In the genomic region with DNA sequence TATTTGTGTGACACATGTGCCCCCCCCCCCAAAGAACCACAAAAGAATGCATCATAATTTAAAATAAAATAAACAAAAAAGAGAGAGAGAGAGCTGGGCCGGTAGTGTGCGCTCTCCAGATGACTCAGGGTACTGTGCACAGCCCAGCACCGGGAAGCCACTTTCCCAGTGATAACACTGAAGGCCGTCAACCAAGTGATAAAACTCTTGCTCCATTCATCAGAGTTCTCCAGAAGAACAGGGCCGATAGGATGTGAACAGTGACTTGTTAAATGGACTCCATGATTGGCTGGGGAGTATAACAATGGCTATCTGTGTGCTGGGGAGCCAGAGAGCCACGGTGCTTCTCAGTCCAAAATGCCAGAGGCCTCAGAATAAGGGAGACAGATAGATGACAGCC, we compare ENCODE assay signal across 17 mouse cellular contexts. TPM values are rescaled to one million over a fixed set of nuclear protein-coding genes. Genes with fewer than 3 reads are reported as not detected.
DNase-seq lines count a peak whose midpoint lies in the region; ATAC-seq and TF ChIP-seq lines count a peak whose summit lies in the region.
"Had no signal": no experiment of that assay in that cellular context is flagged by ENCODE, and none has a peak within 500 bp of the region (broad histone marks: within the 10 kb centered on the region; RNA-seq: fewer than 3 reads in every experiment).

No protein-coding gene starts in this region.

- no peaks in the 10 kb centered on the region for H3K36me3 ChIP-seq in liver, embryonic 11.5 days (ENCODE audit: control insufficient read depth, insufficient read depth, low read length)
- H3K36me3 ChIP-seq in stomach, postnatal 0 days (ENCODE audit: control insufficient read depth, insufficient read depth, low read length) = no peaks in the 10 kb centered on the region
- no peaks in the 10 kb centered on the region for H3K36me3 ChIP-seq in limb, embryonic 10.5 days
- H3K36me3 ChIP-seq: midbrain, embryonic 10.5 days had no signal

- H3K9ac ChIP-seq in liver, embryonic 11.5 days (ENCODE audit: low read depth, low read length) = no peak overlapping the region
- H3K9ac ChIP-seq in stomach, postnatal 0 days (ENCODE audit: low read length) = no peak overlapping the region

- TF ChIP-seq CTCF in stomach, postnatal 0 days (IDR thresholded peaks at IDR 0.05; ENCODE audit: low read depth) = no peak

- H3K9me3 ChIP-seq in liver, embryonic 11.5 days (ENCODE audit: control insufficient read depth, low read length) = no peaks in the 10 kb centered on the region
- H3K9me3 ChIP-seq in stomach, postnatal 0 days (ENCODE audit: control insufficient read depth, low read length) = no peaks in the 10 kb centered on the region
- H3K9me3 ChIP-seq in limb, embryonic 10.5 days (replicated peaks) = no peaks in the 10 kb centered on the region
- H3K9me3 ChIP-seq: midbrain, embryonic 10.5 days had no signal

- peak; percentile 29 for DNase-seq in adrenal gland, adult 2 months
- no peak for DNase-seq in adrenal gland, adult 8-10 months
- peak; percentile 26 for DNase-seq in ovary, adult 18-20 months (ENCODE audit: low spot score)
- DNase-seq in ovary, postnatal 10 days (ENCODE audit: low spot score) = no peak
- DNase-seq in liver, embryonic 11.5 days (ENCODE audit: low spot score) = no peak
- DNase-seq in stomach, postnatal 0 days (ENCODE audit: low spot score) = no peak
- DNase-seq in limb, embryonic 10.5 days (ENCODE audit: low spot score) = no peak
- no peak for DNase-seq in natural killer cell, adult 2 months (ENCODE audit: low spot score in 2 of 2)
- DNase-seq: adrenal gland, postnatal 25 days; cerebellum, adult 2 months; embryo, embryonic 11 days; kidney, adult 11 months; right cerebral cortex, postnatal 4 days; thymus, postnatal 25 days had no signal

- no peak overlapping the region for H3K4me3 ChIP-seq in liver, embryonic 11.5 days (ENCODE audit: low read depth, low read length)
- H3K4me3 ChIP-seq in stomach, postnatal 0 days (ENCODE audit: low read depth, low read length) = no peak overlapping the region
- H3K4me3 ChIP-seq in limb, embryonic 10.5 days = no peak overlapping the region
- H3K4me3 ChIP-seq: erythroblast, embryonic 14.5 days; midbrain, embryonic 10.5 days had no signal

- H3K4me2 ChIP-seq in liver, embryonic 11.5 days = no peak overlapping the region
- no peak overlapping the region for H3K4me2 ChIP-seq in stomach, postnatal 0 days (replicated peaks; ENCODE audit: low read depth)

- H3K27me3 ChIP-seq in liver, embryonic 11.5 days (replicated peaks; ENCODE audit: control insufficient read depth, insufficient read depth, low read length) = no peaks in the 10 kb centered on the region
- no peaks in the 10 kb centered on the region for H3K27me3 ChIP-seq in stomach, postnatal 0 days (ENCODE audit: control insufficient read depth, insufficient read depth, low read length)
- H3K27me3 ChIP-seq in limb, embryonic 10.5 days (ENCODE audit: low read depth, poor library complexity, severe bottlenecking) = no peaks in the 10 kb centered on the region
- H3K27me3 ChIP-seq: CH12.LX had no signal

- no peaks in the 10 kb centered on the region for H3K4me1 ChIP-seq in liver, embryonic 11.5 days (replicated peaks; ENCODE audit: control insufficient read depth, insufficient read depth, low read length)
- H3K4me1 ChIP-seq in stomach, postnatal 0 days (replicated peaks; ENCODE audit: control insufficient read depth, insufficient read depth) = no peaks in the 10 kb centered on the region; the same call in 1 of the 2 replicates
- H3K4me1 ChIP-seq in limb, embryonic 10.5 days = no peaks in the 10 kb centered on the region
- H3K4me1 ChIP-seq: midbrain, embryonic 10.5 days had no signal

- peak; percentile 98 for ATAC-seq in liver, embryonic 11.5 days (replicated peaks; ENCODE audit: low FRiP score)
- ATAC-seq in stomach, postnatal 0 days (ENCODE audit: low FRiP score, low TSS enrichment) = peak; percentile 71

- 0 out of 2 replicates have a peak overlapping the region, but pooled peaks have one; percentile 16 for H3K27ac ChIP-seq in liver, embryonic 11.5 days (ENCODE audit: low read depth, low read length)
- no peak overlapping the region for H3K27ac ChIP-seq in stomach, postnatal 0 days (replicated peaks)
- no peak overlapping the region for H3K27ac ChIP-seq in limb, embryonic 10.5 days
- H3K27ac ChIP-seq: midbrain, embryonic 10.5 days had no signal

- WGBS in liver, embryonic 11.5 days = 34% methylated on average over 6 of the region's 6 CpGs
- WGBS in stomach, postnatal 0 days = 38% methylated on average over 6 of the region's 6 CpGs
- 82% methylated on average over 6 of the region's 6 CpGs for WGBS in limb, embryonic 10.5 days

- no peak for TF ChIP-seq EP300 in stomach, postnatal 0 days (optimal IDR thresholded peaks at IDR 0.05)

RNA-seq across cellular contexts. Expression of gene Slc16a1, which starts 53.2 kb away (rescaled TPM):
- total RNA-seq in adrenal gland, adult 2 months (2021) = 10 to 100 TPM; 51.5 to 60.9 TPM
- polyA plus RNA-seq in adrenal gland, adult 2 months (2012; rRNA removed) = 18.4 and 29.5 TPM in 2 replicates
- total RNA-seq in adrenal gland, adult 8-10 months (2022) = 10 to 100 TPM; 17.5 to 29.1 (median 23.5) TPM
- polyA plus RNA-seq in liver, embryonic 11.5 days (2014; fragmentation: Nextera tagmentation; extraction: Ambion mirVana) = 92.2 and 109 TPM in 2 replicates
- polyA plus RNA-seq in stomach, postnatal 0 days (2015; fragmentation: Nextera tagmentation; extraction: Ambion mirVana) = 32.0 and 32.1 TPM in 2 replicates
- polyA plus RNA-seq in limb, embryonic 10.5 days (2016; fragmentation: Nextera tagmentation; extraction: Ambion mirVana) = 53.5 and 59.6 TPM in 2 replicates

Comparison
In these comparisons a context has a peak if more than half of its experiments do, and no peak if none do; other contexts are left out.
1. DNase-seq: peak in adrenal gland, adult 2 months (single experiment) and ovary, adult 18-20 months (single experiment); none in adrenal gland, adult 8-10 months (single experiment), ovary, postnatal 10 days (single experiment), liver, embryonic 11.5 days (single experiment), stomach, postnatal 0 days (single experiment), limb, embryonic 10.5 days (single experiment) and natural killer cell, adult 2 months (0 of 2).